Mouse (Mus musculus) CD4-positive, CD25-positive, alpha-beta regulatory T cell, adult 4 months (primary cell): ENCODE data around the gene Txndc5. TPM values are rescaled to one million over a fixed set of nuclear protein-coding genes. Genes with fewer than 3 reads are reported as not detected.
A peak's percentile ranks its signal among the peaks of the same experiment; 100 is the strongest.

Experiments
- ATAC-seq: one replicate; pipeline ENCODE4 v1.8.0; 2017
- polyA plus RNA-seq, 2 experiments: library from polyadenylated mRNA; unstranded; fragments of 100-300 nt; shearing (Covaris generic); gene quantifications; one replicate each; pipeline ENCODE4 v1.2.1; 2017

Txndc5 gene
- polyA plus RNA-seq, 2 experiments from 2014 or later = 18.1 to 18.2 TPM

- no peak for ATAC-seq
Measured at GRCm38 (mm10) chr13:38525261-38525660, 3.4 kb downstream of the Txndc5 start.

GRCm38 (mm10) chr13:38523231-38523630 is 5.4 kb downstream of the Txndc5 start:
- ATAC-seq = no peak

- ATAC-seq = no peak
Measured at GRCm38 (mm10) chr13:38522056-38522654, 6.5 kb downstream of the Txndc5 start.

- no peak for ATAC-seq
Measured at GRCm38 (mm10) chr13:38520299-38520698, 8.3 kb downstream of the Txndc5 start.

GRCm38 (mm10) chr13:38516582-38516981 is 12.0 kb downstream of the Txndc5 start:
- no peak for ATAC-seq

GRCm38 (mm10) chr13:38515845-38516244 is 12.8 kb downstream of the Txndc5 start:
- ATAC-seq = no peak

- ATAC-seq = no peak
Measured at GRCm38 (mm10) chr13:38515431-38515830, 13.2 kb downstream of the Txndc5 start.

GRCm38 (mm10) chr13:38513921-38514320 is 14.7 kb downstream of the Txndc5 start:
- ATAC-seq = no peak

- no peak for ATAC-seq
Measured at GRCm38 (mm10) chr13:38511979-38512378, 16.6 kb downstream of the Txndc5 start.

GRCm38 (mm10) chr13:38509681-38510341 is 18.8 kb downstream of the Txndc5 start:
- ATAC-seq = no peak

- no peak for ATAC-seq
Measured at GRCm38 (mm10) chr13:38506936-38507335, 21.7 kb downstream of the Txndc5 start.

- ATAC-seq = no peak
Measured at GRCm38 (mm10) chr13:38506320-38506719, 22.3 kb downstream of the Txndc5 start.

GRCm38 (mm10) chr13:38503137-38503849 is 25.3 kb downstream of the Txndc5 start:
- ATAC-seq = peak; percentile 45

- no peak for ATAC-seq
Measured at GRCm38 (mm10) chr13:38501314-38501713, 27.3 kb downstream of the Txndc5 start.

GRCm38 (mm10) chr13:38496715-38497114 is 31.9 kb downstream of the Txndc5 start:
- no peak for ATAC-seq

GRCm38 (mm10) chr13:38486767-38487166 is 41.9 kb downstream of the Txndc5 start:
- no peak for ATAC-seq

- no peak for ATAC-seq
Measured at GRCm38 (mm10) chr13:38484701-38485100, 43.9 kb downstream of the Txndc5 start.

- no peak for ATAC-seq
Measured at GRCm38 (mm10) chr13:38481021-38481420, 47.6 kb downstream of the Txndc5 start.

GRCm38 (mm10) chr13:38476936-38477335 is 51.7 kb downstream of the Txndc5 start:
- ATAC-seq = no peak

GRCm38 (mm10) chr13:38473497-38473896 is 55.1 kb downstream of the Txndc5 start:
- no peak for ATAC-seq

GRCm38 (mm10) chr13:38472636-38473035 is 56.0 kb downstream of the Txndc5 start:
- no peak for ATAC-seq

GRCm38 (mm10) chr13:38470882-38471281 is 57.7 kb downstream of the Txndc5 start:
- no peak for ATAC-seq

- no peak for ATAC-seq
Measured at GRCm38 (mm10) chr13:38463410-38463809, 65.2 kb downstream of the Txndc5 start.

- no peak for ATAC-seq
Measured at GRCm38 (mm10) chr13:38451446-38451845, 77.2 kb downstream of the Txndc5 start.
